Mouse (Mus musculus) hindbrain, postnatal 0 days (tissue): Measurements from ENCODE around the gene Serpina1e. TPM values are rescaled to one million over a fixed set of nuclear protein-coding genes. Genes with fewer than 3 reads are reported as not detected.
"Not testable (repeated sequence)": the region's sequence is repeated elsewhere in the genome, so short reads cannot be mapped to it uniquely, and the experiment has no call there.

Experiments used
- ATAC-seq: fragments of 200-750 bp; cut with Nextera tagmentation; 2 replicates; pipeline ENCODE4 v1.8.0; 2017; ENCODE audit warnings: mild to moderate bottlenecking, moderate TSS enrichment, moderate library complexity
- DNase-seq: peaks from one replicate; pipeline ENCODE4 v3.0.0-alpha.2; 2015; ENCODE audit warnings: low spot score
- H3K27ac ChIP-seq: fragments of 300-500 bp; sonication (generic); 2 replicates; pipeline ENCODE4 v1.5.1; 2014; ENCODE audit warnings: mild to moderate bottlenecking
- H3K27me3 ChIP-seq: fragments of 300-500 bp; sonication (generic); 2 replicates; pipeline ENCODE4 v1.6.1; 2014; ENCODE audit warnings: low read length, mixed read lengths; ENCODE audit not compliant: insufficient read depth
- H3K36me3 ChIP-seq: fragments of 300-500 bp; sonication (generic); 2 replicates; pipeline ENCODE4 v1.6.1; 2014; ENCODE audit warnings: low read length, mixed read lengths; ENCODE audit not compliant: insufficient read depth
- H3K4me1 ChIP-seq: fragments of 300-500 bp; sonication (generic); 2 replicates; pipeline ENCODE4 v1.6.1; 2014; ENCODE audit warnings: antibody characterized with exemption, low read length, mixed read lengths; ENCODE audit not compliant: insufficient read depth
- H3K4me2 ChIP-seq: fragments of 300-500 bp; sonication (generic); 2 replicates; pipeline ENCODE4 v1.6.1; 2014; ENCODE audit warnings: low read depth, mild to moderate bottlenecking, low read length, moderate library complexity, mixed read lengths
- H3K4me3 ChIP-seq: fragments of 300-500 bp; sonication (generic); 2 replicates; pipeline ENCODE4 v1.5.1; 2014; ENCODE audit warnings: low read length
- H3K9ac ChIP-seq: fragments of 300-500 bp; sonication (generic); replicated peaks from 2 replicates; pipeline ENCODE4 v1.6.1; 2014; ENCODE audit warnings: mild to moderate bottlenecking, low read length, moderate library complexity, mixed read lengths
- H3K9me3 ChIP-seq: fragments of 300-500 bp; sonication (generic); 2 replicates; pipeline ENCODE4 v1.6.1; 2016; ENCODE audit warnings: low read length, mixed read lengths
- WGBS: fragments of 180-500 bp; shearing (Covaris S2); extraction: QIAGEN DNeasy Blood & Tissue Kit; methylation state at CpG from one replicate; pipeline ENCODE4 v1.1.7; 2014; 5-methylcytosine and 5-hydroxymethylcytosine counted together
- polyA plus RNA-seq: library from polyadenylated mRNA; unstranded; fragments of >200 nt; fragmentation: Nextera tagmentation; extraction: Ambion mirVana; gene quantifications from 2 replicates; pipeline ENCODE4 v1.2.1, GENCODE M21; 2015
- total RNA-seq: library from RNA; depleted of rRNA; stranded (reverse); fragments of >200 nt; gene quantifications from 2 replicates; pipeline ENCODE4 v1.2.3, GENCODE M21; 2014; rRNA removed

Serpina1e gene
- total and polyA plus RNA-seq, 2 experiments from 2014 or later, result not detected

- WGBS, result 90% methylated on average over 3 of the region's 3 CpGs
- not testable (repeated sequence) for H3K9me3 ChIP-seq, H3K4me3 ChIP-seq, ATAC-seq, H3K4me1 ChIP-seq, H3K27ac ChIP-seq, DNase-seq, H3K27me3 ChIP-seq, H3K36me3 ChIP-seq, H3K9ac ChIP-seq, H3K4me2 ChIP-seq
These were observed 56.8 kb downstream of the Serpina1e start for GRCm38 (mm10) chr12:103901929-103902328.

Other genes starting within 250 kb of the Serpina1e start
- not detected in 2 replicates for gene Serpina1d, start 185.4 kb downstream of the Serpina1e start, total RNA-seq
- gene Serpina1d, start 185.4 kb downstream of the Serpina1e start, polyA plus RNA-seq, result not detected in 2 replicates
- not detected in 2 replicates for gene Serpina1b, start 128.6 kb downstream of the Serpina1e start, total RNA-seq
- gene Serpina1b, start 128.6 kb downstream of the Serpina1e start, polyA plus RNA-seq, result not detected in 2 replicates
- gene Serpina1a, start 95.4 kb downstream of the Serpina1e start, total RNA-seq, result not detected in 2 replicates
- gene Serpina1a, start 95.4 kb downstream of the Serpina1e start, polyA plus RNA-seq, result not detected in 2 replicates
- not detected in 2 replicates for gene Serpina1c, start 54.1 kb downstream of the Serpina1e start, total RNA-seq
- not detected in 2 replicates for gene Serpina1c, start 54.1 kb downstream of the Serpina1e start, polyA plus RNA-seq
- not detected in 2 replicates for gene Serpina11, start 31.0 kb upstream of the Serpina1e start, total RNA-seq
- gene Serpina11, start 31.0 kb upstream of the Serpina1e start, polyA plus RNA-seq, result 0.13 TPM in 1 of 2 replicates, not detected in the other
- gene Serpina9, start 54.8 kb upstream of the Serpina1e start, total RNA-seq, result not detected in 2 replicates
- 0.38 and 0.43 TPM in 2 replicates for gene Serpina9, start 54.8 kb upstream of the Serpina1e start, polyA plus RNA-seq
- not detected in 2 replicates for gene Serpina12, start 85.5 kb upstream of the Serpina1e start, total RNA-seq
- not detected in 2 replicates for gene Serpina12, start 85.5 kb upstream of the Serpina1e start, polyA plus RNA-seq
- 0.21 TPM in 1 of 2 replicates, not detected in the other for gene Serpina5, start 142.1 kb upstream of the Serpina1e start, total RNA-seq
- not detected in 2 replicates for gene Serpina5, start 142.1 kb upstream of the Serpina1e start, polyA plus RNA-seq
- not detected in 2 replicates for gene Serpina3a, start 153.7 kb upstream of the Serpina1e start, total RNA-seq
- not detected in 2 replicates for gene Serpina3a, start 153.7 kb upstream of the Serpina1e start, polyA plus RNA-seq
- not detected in 2 replicates for gene Serpina3b, start 169.0 kb upstream of the Serpina1e start, total RNA-seq
- not detected in 2 replicates for gene Serpina3b, start 169.0 kb upstream of the Serpina1e start, polyA plus RNA-seq
- not detected in 2 replicates for gene Serpina3c, start 194.9 kb upstream of the Serpina1e start, total RNA-seq
- gene Serpina3c, start 194.9 kb upstream of the Serpina1e start, polyA plus RNA-seq, result 0.08 and 0.09 TPM in 2 replicates